Mouse (Mus musculus) inflammation-experienced regulatory T-cells, adult 6 months (primary cell): ENCODE measurements around the gene Fga. TPM values are rescaled to one million over a fixed set of nuclear protein-coding genes. Genes with fewer than 3 reads are reported as not detected.

Source experiments
- polyA plus RNA-seq, 3 experiments: library from polyadenylated mRNA; unstranded; fragments of 100-300 nt; shearing (Covaris generic); gene quantifications; one replicate each; pipeline ENCODE4 v1.2.1; 2017

Gene Fga
- polyA plus RNA-seq, 3 experiments from 2014 or later = not detected

Other genes with a start within 250 kb of the Fga start
- gene Rbm46, start 149.6 kb upstream of the Fga start, polyA plus RNA-seq = under 1 TPM in 1 of 3 experiments, not detected in 2; 0.28 TPM
- not detected for gene Lrat, start 122.1 kb upstream of the Fga start, polyA plus RNA-seq
- gene Fgg, start 18.4 kb upstream of the Fga start, polyA plus RNA-seq = not detected
- not detected for gene Fgb, start 23.8 kb downstream of the Fga start, polyA plus RNA-seq
- 10 to 100 TPM; 53.1 to 55.3 (median 55.0) TPM for gene Plrg1, start 29.4 kb downstream of the Fga start, polyA plus RNA-seq
- not detected for gene Dchs2, start 101.9 kb downstream of the Fga start, polyA plus RNA-seq